Mouse (Mus musculus) ES-Bruce4 (cell line): ENCODE results near the gene Gapt.

Experiments used
- CTCF ChIP-seq: IDR thresholded peaks from one replicate; pipeline ENCODE4 v1.8.1; 2011; ENCODE audit warnings: low read depth, low read length
- POLR2A ChIP-seq: IDR thresholded peaks from one replicate; pipeline ENCODE4 v1.8.1; 2011; ENCODE audit warnings: low read length; ENCODE audit not compliant: insufficient read depth

DNA sequence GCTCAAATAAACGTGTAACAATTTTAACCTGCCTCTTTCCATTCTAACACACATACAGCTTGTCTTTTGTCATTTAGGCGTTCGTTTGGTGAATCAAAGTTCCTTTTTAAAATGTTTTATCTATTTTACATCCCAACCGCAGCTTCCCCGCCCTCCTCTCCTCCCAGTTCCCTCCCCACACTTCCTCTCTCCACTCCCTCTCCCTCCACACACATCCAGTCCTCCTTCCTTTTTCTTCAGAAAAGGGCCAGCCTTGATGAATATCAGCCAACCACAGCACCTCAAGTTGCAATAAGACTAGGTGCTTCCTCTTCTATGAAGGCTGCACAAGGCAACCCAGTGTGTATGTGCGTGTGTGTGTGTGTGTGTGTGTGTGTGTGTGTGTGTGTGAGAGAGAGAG lies 27.5 kb upstream of the Gapt start:
- no peak for TF ChIP-seq CTCF
- no peak for TF ChIP-seq POLR2A
